Mouse (Mus musculus) forebrain, embryonic 11.5 days (tissue): ENCODE data around the gene Ccdc24. TPM values are rescaled to one million over a fixed set of nuclear protein-coding genes. Genes with fewer than 3 reads are reported as not detected.

Experiments used
- ATAC-seq: fragments of 200-750 bp; cut with Nextera tagmentation; replicated peaks from 2 replicates; pipeline ENCODE4 v1.8.0; 2017; ENCODE audit warnings: moderate TSS enrichment; ENCODE audit not compliant: low FRiP score
- DNase-seq: peaks from one replicate; pipeline ENCODE4 v3.0.0-alpha.2; 2017; ENCODE audit warnings: low spot score
- H3K27ac ChIP-seq: fragments of 300-500 bp; sonication (generic); 2 replicates; pipeline ENCODE4 v1.5.1; 2014; ENCODE audit warnings: low read depth, low read length
- H3K27me3 ChIP-seq: fragments of 300-500 bp; sonication (generic); 2 replicates; pipeline ENCODE4 v1.6.1; 2014; ENCODE audit warnings: mild to moderate bottlenecking, low read length, mixed read lengths; ENCODE audit not compliant: control insufficient read depth, insufficient read depth
- H3K36me3 ChIP-seq: fragments of 300-500 bp; sonication (generic); 2 replicates; pipeline ENCODE4 v1.6.1; 2014; ENCODE audit warnings: mild to moderate bottlenecking, low read length, moderate library complexity, mixed read lengths; ENCODE audit not compliant: control insufficient read depth, insufficient read depth
- H3K4me1 ChIP-seq: fragments of 300-500 bp; sonication (generic); replicated peaks from 2 replicates; pipeline ENCODE4 v1.6.1; 2014; ENCODE audit warnings: low read length, mixed read lengths; ENCODE audit not compliant: control insufficient read depth, insufficient read depth
- H3K4me2 ChIP-seq: fragments of 300-500 bp; sonication (generic); 2 replicates; pipeline ENCODE4 v1.6.1; 2014; ENCODE audit warnings: low read depth, mild to moderate bottlenecking, low read length, moderate library complexity, mixed read lengths; ENCODE audit not compliant: severe bottlenecking
- H3K4me3 ChIP-seq: fragments of 300-500 bp; sonication (generic); 2 replicates; pipeline ENCODE4 v1.5.1; 2014; ENCODE audit warnings: low read depth, low read length
- H3K9ac ChIP-seq: fragments of 300-500 bp; sonication (generic); 2 replicates; pipeline ENCODE4 v1.6.1; 2014; ENCODE audit warnings: low read length
- H3K9me3 ChIP-seq: fragments of 300-500 bp; sonication (generic); 2 replicates; pipeline ENCODE4 v1.6.1; 2016; ENCODE audit warnings: low read length, mixed read lengths; ENCODE audit not compliant: control insufficient read depth
- WGBS: fragments of 180-500 bp; shearing (Covaris S2); extraction: QIAGEN DNeasy Blood & Tissue Kit; methylation state at CpG from one replicate; pipeline ENCODE4 v1.1.7; 2014; 5-methylcytosine and 5-hydroxymethylcytosine counted together
- polyA plus RNA-seq: library from polyadenylated mRNA; unstranded; fragments of >200 nt; fragmentation: Nextera tagmentation; extraction: Ambion mirVana; gene quantifications from 2 replicates; pipeline ENCODE4 v1.2.1, GENCODE M21; 2014

Gene Ccdc24
- polyA plus RNA-seq, 1 experiment from 2014 or later = 1.7 TPM

GRCm38 (mm10) chr4:117847011-117847410 is 25.3 kb downstream of the Ccdc24 start:
- no peak overlapping the region for H3K4me2 ChIP-seq
- no peak overlapping the region for H3K4me3 ChIP-seq
- H3K4me1 ChIP-seq = peaks cover 8% of the 10 kb centered on the region; the same call in 1 of the 2 replicates
- no peak for DNase-seq
- no peaks in the 10 kb centered on the region for H3K36me3 ChIP-seq
- no peaks in the 10 kb centered on the region for H3K9me3 ChIP-seq
- 29% methylated on average over 2 of the region's 2 CpGs for whole genome bisulfite sequencing
- no peak for ATAC-seq
- no peak overlapping the region for H3K9ac ChIP-seq
- no peaks in the 10 kb centered on the region for H3K27me3 ChIP-seq
- no peak overlapping the region for H3K27ac ChIP-seq

GRCm38 (mm10) chr4:117846261-117846660 is 26.1 kb downstream of the Ccdc24 start:
- H3K9ac ChIP-seq = no peak overlapping the region
- H3K27ac ChIP-seq = no peak overlapping the region
- H3K36me3 ChIP-seq = no peaks in the 10 kb centered on the region
- no peak overlapping the region for H3K4me3 ChIP-seq
- no peak overlapping the region for H3K4me2 ChIP-seq
- WGBS = 95% methylated on average over 4 of the region's 4 CpGs
- DNase-seq = no peak
- peaks cover 8% of the 10 kb centered on the region; the same call in 1 of the 2 replicates for H3K4me1 ChIP-seq
- no peaks in the 10 kb centered on the region for H3K27me3 ChIP-seq
- H3K9me3 ChIP-seq = no peaks in the 10 kb centered on the region
- ATAC-seq = no peak

GRCm38 (mm10) chr4:117845316-117845715 is 27.0 kb downstream of the Ccdc24 start:
- Histone ChIP-seq H3K4me2 (no peak overlapping the region), H3K36me3 (no peaks in the 10 kb centered on the region), H3K27ac (no peak overlapping the region), H3K4me1 (peaks cover 8% of the 10 kb centered on the region; the same call in 1 of the 2 replicates), H3K9ac (no peak overlapping the region), H3K9me3 (no peaks in the 10 kb centered on the region), H3K27me3 (no peaks in the 10 kb centered on the region), H3K4me3 (no peak overlapping the region)
- ATAC-seq (no peak), DNase-seq (no peak)
- 85% methylated on average over 11 of the region's 11 CpGs for WGBS

DNA sequence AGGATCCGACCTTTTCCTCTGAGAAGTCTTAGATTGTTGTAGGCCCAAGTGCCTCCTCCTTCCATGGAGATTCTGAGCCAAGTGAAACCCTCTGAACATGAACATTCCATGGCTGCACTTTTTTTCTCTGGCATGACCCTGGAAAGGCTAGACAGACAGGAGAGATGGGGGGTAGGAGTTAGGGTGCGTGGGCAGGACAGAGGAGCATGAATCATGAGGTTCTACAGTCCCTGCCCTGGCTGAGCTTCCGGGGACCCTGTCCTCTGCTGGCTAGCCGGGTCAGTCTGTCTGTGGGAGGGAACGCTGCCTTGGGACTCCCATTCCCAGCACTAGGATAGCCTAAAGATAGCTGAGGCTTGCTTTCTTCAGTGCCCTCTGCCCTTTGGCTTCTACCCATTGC is 27.9 kb downstream of the Ccdc24 start:
- DNase-seq (no peak), ATAC-seq (no peak)
- 87% methylated on average over 5 of the region's 5 CpGs for WGBS
- Histone ChIP-seq H3K4me3 (no peak overlapping the region), H3K4me2 (no peak overlapping the region), H3K27ac (no peak overlapping the region), H3K27me3 (no peaks in the 10 kb centered on the region), H3K9ac (no peak overlapping the region), H3K36me3 (no peaks in the 10 kb centered on the region), H3K4me1 (peaks cover 5% of the 10 kb centered on the region; the same call in 1 of the 2 replicates), H3K9me3 (no peaks in the 10 kb centered on the region)

DNA sequence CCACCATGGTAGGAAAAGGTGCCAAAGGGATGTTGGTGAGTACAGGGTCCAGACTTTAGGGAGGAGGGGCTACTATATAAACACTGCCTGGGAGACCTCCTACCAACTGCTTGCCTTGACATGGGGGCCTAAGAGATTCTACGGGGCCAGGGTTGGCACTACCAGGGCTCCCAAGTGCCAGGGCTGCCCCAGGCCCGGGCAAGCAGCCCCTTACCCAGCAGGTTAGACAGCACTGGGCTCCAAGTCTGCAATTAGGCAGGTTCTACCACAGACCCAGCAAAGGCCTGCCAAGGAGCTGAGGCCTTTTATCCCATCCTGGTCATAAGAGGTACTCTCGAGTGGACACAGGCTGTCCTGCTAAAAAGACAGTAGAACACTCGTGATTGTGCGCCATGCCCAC is 29.3 kb downstream of the Ccdc24 start:
- Histone ChIP-seq H3K4me2 (no peak overlapping the region), H3K27me3 (no peaks in the 10 kb centered on the region), H3K27ac (no peak overlapping the region), H3K4me3 (no peak overlapping the region), H3K4me1 (no peaks in the 10 kb centered on the region), H3K36me3 (no peaks in the 10 kb centered on the region), H3K9ac (no peak overlapping the region), H3K9me3 (no peaks in the 10 kb centered on the region)
- WGBS = 88% methylated on average over 5 of the region's 5 CpGs
- ATAC-seq = no peak
- no peak for DNase-seq

DNA sequence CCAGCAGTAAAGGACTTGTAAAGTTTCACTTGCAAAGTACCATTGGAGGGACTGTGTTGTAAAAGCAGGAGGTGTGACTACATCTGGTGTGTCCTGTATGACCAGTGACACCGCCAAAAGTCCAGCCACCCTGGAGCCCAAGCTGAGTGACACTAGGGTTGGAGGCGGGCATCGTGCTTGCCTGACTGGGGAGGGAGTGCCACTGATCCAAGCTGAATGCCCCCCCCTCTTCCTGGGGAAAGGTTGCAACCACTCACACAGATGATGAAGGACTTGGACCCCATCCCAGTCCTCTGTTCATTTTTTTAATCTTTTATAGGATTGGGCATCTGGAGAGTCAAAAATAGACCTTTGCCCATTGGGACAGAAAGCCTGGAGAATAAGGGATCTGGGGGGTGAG is 30.8 kb downstream of the Ccdc24 start:
- no peak overlapping the region for H3K27ac ChIP-seq
- H3K4me1 ChIP-seq = no peaks in the 10 kb centered on the region
- no peak overlapping the region for H3K4me2 ChIP-seq
- H3K36me3 ChIP-seq = no peaks in the 10 kb centered on the region
- H3K9ac ChIP-seq = no peak overlapping the region
- no peak for DNase-seq
- no peaks in the 10 kb centered on the region for H3K27me3 ChIP-seq
- no peak overlapping the region for H3K4me3 ChIP-seq
- WGBS = 90% methylated on average over 3 of the region's 3 CpGs
- ATAC-seq = no peak
- no peaks in the 10 kb centered on the region for H3K9me3 ChIP-seq

DNA sequence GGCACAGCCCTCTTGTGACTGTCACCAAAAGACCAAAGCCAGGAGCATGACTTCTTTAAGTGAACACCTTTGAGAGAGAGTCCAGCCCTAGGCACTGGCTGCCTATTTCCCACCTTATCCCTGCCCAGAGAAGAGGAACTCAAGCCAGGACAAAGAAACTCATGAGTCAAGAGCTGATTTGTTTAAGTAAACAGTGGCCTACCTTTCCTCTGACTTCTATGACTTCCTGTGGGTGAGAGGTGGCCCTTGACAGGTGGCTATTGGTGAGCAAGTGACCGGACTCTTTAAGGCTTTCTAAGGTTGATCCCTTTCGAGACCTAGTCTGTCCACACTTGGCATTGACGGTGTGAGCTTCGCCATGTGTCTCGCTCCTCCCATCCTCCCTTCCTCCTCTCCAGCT is 31.5 kb downstream of the Ccdc24 start:
- Histone ChIP-seq H3K4me3 (no peak overlapping the region), H3K27ac (no peak overlapping the region), H3K36me3 (no peaks in the 10 kb centered on the region), H3K27me3 (no peaks in the 10 kb centered on the region), H3K4me2 (no peak overlapping the region), H3K9me3 (no peaks in the 10 kb centered on the region), H3K9ac (no peak overlapping the region), H3K4me1 (no peaks in the 10 kb centered on the region)
- WGBS = 90% methylated on average over 5 of the region's 5 CpGs
- DNase-seq (no peak), ATAC-seq (no peak)

- 79% methylated on average over 6 of the region's 6 CpGs for WGBS
Measured at GRCm38 (mm10) chr4:117839366-117839765, 33.0 kb downstream of the Ccdc24 start.

GRCm38 (mm10) chr4:117837271-117837670 is 35.1 kb downstream of the Ccdc24 start:
- DNase-seq = no peak
- 78% methylated on average over 4 of the region's 4 CpGs for WGBS
- Histone ChIP-seq H3K36me3 (no peaks in the 10 kb centered on the region), H3K9me3 (no peaks in the 10 kb centered on the region), H3K4me3 (no peak overlapping the region), H3K27ac (no peak overlapping the region), H3K4me2 (no peak overlapping the region), H3K27me3 (no peaks in the 10 kb centered on the region), H3K9ac (no peak overlapping the region), H3K4me1 (no peaks in the 10 kb centered on the region)
- ATAC-seq = no peak

More at GRCm38 (mm10) chr4:117839366-117839765, 33.0 kb downstream of the Ccdc24 start:
- no peak overlapping the region for H3K9ac ChIP-seq
- DNase-seq (no peak), ATAC-seq (no peak)
- H3K4me3 ChIP-seq = no peak overlapping the region
- no peaks in the 10 kb centered on the region for H3K9me3 ChIP-seq
- H3K27me3 ChIP-seq = no peaks in the 10 kb centered on the region
- no peaks in the 10 kb centered on the region for H3K4me1 ChIP-seq
- H3K27ac ChIP-seq = no peak overlapping the region
- H3K36me3 ChIP-seq = no peaks in the 10 kb centered on the region
- no peak overlapping the region for H3K4me2 ChIP-seq
